Mouse (Mus musculus) T-cell, adult 2 months (primary cell): ENCODE data around the gene Apoe.
"Not testable (repeated sequence)": the region's sequence is repeated elsewhere in the genome, so short reads cannot be mapped to it uniquely, and the experiment has no call there.

Experiments
- DNase-seq: peaks from one replicate; pipeline ENCODE4 v3.0.0; 2022; ENCODE audit warnings: low spot score

Gene Apoe

DNA sequence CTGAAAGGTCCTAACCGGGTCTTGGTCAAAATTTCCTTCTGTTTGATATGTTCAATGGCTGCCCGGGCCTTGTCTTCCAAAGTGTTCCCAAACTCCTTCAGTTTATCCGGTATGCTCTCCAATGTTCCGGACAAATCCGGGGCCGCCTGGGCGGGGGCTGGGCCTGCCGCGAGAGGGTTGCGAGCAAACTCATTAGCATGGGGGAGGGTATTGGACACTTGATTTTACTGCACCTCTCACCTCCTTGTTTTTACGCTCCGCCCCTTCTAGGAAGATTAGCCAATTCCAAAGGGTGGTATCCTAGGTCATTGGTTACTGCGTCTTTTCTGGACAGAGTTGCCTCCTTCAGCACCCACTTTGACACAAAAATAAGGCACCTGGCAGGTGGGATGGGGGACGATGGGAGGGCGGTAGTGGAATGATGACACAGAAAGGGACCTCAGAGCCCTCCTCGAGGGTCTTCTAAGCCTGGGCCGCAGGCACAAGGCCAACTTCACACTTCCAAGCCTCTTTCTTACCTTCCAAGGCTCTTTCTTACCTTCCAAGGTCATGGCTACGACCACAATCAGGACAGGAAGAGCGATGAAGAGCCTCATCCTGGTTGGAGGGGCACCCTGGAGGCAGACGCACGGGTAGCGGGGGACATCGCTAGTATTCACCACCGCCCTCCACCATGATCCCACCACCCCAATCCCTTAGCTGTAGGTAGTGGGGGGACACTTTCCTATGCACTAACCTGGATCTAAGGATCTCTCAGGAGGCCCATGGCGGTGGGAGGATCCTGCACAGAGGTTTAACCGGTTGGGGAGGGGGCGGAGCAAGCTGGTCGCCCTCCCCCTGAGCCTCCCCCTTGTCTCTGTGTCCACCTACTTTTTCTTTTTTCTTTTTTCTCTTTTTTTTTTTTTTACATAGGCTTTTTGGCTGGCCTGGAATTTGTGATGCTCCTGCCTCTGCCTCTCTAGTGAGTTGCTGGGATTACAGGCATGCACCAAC is 6.8 kb downstream of the Apoe start, which contains the start of gene Apoc1:
Gene Apoc1 (minus strand): TSS at position 788 of the 993 bp plus-strand sequence.
- DNase-seq, result no peak

DNA sequence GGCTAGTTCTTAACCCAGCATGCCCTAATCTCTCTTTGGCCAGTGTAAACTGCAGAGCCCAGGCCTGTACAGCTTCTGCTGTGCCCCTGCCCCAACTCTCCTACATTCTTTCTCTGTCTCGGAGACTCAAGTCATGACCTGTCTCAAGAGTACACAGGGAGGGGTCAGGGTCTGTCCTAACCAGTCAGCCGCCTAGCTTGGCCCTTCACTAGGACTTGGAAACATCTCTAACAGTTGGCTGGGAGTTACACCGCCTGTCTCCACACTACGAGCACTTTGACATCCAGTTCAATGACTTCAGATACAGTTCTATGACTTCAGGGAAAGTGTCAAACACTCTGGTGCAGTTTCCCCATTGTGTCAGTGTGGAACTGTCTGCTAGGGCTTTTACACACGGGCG is 7.6 kb downstream of the Apoe start:
- DNase-seq, result no peak

DNA sequence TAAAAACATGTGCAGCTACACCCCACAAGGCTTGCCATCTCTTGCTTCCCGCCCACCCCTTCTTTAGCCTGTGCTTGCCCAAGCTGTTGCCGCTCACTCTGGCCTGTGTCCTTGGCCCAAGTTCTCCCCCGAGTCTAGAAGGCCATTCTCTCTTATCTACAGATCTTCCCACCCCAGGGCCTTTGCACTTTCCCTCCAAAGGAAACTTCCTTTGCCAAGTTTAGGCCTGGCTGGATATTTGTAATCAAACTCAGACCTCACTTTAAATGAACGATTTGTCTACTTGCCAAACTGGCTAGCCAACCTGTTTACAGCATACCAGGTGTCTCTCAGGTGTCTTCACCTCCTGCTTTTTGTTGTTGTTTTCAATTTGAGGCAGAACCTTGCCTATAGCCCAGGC is 8.1 kb downstream of the Apoe start:
- DNase-seq, result no peak

DNA sequence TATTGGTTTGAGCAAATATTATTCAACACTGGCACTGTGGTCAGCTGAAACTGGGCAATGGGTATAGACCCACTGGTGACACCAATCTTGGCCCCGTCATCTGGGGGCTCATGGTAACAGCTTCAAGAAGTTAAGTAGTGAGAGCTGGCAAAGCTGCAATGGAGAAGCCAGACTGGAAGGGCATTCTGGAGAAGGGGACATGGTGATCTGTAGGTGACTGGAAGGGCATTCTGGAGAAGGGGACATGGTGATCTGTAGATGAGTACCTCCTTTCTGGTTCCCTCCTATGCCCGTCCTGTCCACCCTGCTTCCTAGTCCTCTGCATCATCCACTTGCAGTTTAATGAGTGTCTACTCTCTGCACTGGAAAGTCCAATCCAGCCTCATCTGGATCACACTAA is 10.4 kb downstream of the Apoe start:
- no peak for DNase-seq

DNA sequence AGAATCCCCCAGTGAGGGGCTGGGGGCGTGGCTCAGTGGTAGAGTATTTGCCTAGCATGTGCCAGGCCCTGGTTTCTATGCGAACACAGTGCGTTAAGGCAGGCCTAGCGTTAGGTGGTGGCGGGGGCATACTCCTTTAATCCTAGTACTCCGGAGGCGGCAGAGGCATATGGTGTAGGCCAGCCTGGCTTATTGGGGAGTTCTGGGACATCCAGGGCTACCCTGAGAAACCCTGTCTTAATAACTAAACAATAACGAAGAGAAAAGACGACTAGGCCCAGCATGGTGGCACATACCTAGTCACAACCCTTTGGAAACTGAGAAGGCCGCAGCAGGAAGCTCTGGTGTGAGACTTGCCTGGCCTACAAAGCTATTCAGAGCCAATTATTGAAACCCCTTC is 10.9 kb downstream of the Apoe start:
- no peak for DNase-seq

DNA sequence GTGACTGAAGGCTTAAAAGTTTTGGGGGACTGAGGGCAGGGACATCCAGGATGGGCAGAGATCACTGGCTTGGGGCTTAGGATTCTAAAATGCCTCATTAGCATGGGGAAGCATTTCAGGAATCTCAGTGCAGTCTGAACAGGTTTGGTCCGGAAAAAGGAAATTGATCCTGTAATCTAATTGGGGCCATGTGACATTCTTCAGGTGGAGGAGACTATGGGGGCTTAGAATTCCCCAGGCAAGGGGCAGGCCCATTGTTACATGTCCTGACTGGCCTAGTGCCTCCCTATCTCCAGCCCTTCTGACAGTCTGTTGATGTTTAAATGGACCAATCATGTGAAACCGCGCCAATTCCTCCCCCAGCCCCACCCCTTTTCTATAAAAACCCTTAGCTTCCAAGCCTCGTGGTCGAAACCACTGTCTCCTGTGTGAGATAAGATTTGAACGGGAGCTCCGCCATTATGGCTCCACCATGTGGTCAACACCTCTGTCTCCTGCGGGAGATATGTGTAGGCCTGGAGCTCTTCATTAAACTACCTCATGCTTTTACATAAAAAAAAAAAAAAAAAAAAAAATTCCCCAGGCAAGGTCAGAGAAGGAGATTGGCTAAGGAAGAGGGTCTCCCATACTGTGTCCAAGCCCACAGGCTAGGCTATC is 11.9 kb downstream of the Apoe start:
- DNase-seq, result not testable (repeated sequence)

DNA sequence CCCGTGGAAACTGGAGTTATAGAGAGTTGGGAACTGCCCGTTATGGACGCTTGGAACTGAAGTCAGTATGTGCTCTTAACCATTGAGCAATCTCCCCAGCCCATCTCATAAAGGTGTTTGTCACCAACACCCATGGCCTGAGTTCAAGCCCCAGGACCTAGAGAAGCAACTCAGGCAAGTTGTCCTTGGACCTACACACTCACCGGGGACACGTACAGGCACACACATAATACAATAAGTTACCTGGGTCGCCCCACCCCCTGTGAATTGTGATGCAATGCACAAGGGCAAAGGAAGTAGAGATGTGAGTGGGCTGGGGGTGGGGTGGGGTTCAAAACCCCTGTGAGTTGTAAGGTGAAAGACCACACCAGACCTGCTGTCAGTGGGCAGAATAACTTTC is 12.5 kb downstream of the Apoe start:
- DNase-seq, result no peak

DNA sequence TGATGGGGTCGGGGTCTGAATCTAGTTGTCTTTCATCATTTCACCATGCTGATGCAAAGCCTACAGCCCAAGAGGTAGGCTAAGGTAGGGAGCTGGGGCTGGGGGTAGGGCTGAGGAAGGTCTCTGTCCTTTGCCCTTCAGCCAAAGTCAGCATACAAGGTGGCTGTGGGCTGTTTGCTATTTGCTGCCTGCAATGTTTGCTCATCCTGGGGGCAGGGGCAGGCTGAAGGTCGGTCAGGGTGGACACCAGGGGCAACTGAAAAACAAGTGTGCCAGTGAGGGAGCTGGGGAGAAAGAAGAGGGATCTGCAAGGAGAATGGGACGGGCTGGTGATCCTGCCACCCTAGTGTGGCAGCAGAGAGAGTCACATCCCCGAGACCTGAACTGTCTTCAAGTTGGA is 13.6 kb downstream of the Apoe start:
- no peak for DNase-seq

DNA sequence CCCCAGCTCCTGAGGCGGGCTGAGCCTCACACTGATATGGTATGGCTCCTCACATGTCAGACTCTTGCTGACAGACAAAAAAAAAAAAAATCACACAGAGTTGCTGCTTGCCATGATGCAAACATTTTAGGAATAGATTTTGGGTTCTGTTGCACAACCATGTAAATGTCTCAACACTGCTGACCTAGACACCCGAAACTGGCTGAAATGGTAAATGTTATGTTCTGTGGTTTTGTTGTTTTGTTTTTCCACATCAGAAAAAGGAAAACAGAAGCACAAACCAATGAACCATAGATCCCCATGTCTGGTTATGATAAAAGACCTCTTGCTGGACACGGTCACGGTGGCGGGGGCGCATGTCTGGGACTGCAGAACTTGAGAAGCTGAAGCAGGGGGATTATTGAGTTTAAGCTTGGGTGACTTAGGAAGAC is 15.2 kb downstream of the Apoe start:
- DNase-seq, result no peak

DNA sequence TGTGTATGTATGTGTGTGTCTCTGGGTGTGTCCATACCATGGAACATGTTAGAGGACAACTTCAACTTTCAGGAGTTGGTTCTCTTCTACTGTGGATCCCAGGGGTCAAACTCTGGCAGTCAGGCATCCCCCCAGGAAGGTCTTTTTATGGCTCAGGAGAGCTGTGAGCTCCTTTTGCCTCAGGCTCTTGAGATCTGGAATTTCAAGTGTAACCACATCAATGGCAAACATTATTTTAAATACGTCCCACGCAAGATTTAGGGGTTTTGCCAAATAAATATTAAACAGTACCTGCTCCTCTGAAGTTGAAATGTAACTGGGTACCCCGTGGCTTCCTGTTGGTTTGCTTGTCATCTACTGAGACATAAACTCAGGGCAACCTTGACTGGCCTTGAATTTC is 16.0 kb downstream of the Apoe start:
- DNase-seq, result no peak

DNA sequence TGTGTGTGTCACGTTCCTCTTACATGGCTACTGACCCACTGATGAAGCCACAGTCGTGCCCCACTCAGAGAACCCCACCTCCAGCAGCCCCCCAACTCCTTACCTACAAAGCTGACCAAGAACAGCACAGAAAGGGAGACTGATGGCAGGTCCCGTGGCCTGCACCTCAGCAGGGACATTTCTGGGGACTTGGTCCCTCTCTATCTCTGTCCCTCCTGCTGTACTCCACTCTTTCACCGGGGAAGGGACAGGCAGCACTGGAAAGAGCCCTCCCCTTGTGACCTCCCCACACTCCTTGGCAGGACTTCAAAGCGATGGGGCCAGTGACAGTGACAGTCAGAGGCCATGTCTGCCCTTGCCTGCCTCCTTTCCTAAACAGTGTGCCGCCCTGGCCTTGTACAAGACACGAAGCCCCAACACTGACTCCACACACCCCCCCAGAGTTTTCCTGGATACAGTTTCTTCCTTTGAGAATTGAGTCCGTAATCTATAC is 17.7 kb downstream of the Apoe start, which contains the start of the genes Gm44805 and Apoc4:
Gene Gm44805 (minus strand): TSS at position 222 of the 493 bp plus-strand sequence.
Gene Apoc4 (minus strand): TSS at position 278 of the 493 bp plus-strand sequence.
- DNase-seq, result no peak

DNA sequence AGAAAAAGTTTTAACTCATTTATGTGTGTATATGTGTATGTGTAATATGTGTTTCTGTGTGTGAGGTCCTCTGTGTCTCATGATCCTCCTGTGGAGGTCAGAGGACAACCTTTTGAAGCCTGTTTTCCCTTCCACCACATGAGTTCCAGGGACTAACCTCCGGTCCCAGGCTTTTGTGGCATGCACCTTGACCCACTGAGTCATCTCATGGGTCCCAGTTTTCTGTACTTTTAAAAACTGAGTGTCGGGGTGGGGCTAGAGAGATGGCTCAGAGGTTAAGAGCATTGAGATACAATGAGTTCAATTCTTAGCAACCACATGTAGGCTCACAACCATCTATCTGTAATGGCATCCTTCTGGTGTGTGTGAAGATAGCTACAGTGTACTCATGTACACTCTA is 18.3 kb downstream of the Apoe start:
- DNase-seq, result no peak

DNA sequence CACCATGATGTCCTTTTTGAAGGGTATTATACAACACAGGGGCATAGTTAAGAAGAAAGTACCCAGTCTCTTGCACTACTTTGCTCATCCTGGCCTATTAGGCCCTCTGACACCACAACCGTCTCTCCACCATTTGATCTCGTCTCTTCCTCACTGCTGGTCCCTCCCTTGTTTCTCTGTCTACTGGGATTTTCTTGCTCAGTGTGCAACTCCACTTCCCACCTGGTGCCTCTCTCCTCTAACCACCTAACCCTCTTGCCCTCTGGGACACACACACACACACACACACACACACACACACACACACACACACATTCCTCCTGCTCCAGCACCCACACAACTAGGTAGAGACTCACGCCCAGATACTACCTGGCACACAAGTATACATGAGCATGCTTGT is 20.1 kb downstream of the Apoe start:
- no peak for DNase-seq

DNA sequence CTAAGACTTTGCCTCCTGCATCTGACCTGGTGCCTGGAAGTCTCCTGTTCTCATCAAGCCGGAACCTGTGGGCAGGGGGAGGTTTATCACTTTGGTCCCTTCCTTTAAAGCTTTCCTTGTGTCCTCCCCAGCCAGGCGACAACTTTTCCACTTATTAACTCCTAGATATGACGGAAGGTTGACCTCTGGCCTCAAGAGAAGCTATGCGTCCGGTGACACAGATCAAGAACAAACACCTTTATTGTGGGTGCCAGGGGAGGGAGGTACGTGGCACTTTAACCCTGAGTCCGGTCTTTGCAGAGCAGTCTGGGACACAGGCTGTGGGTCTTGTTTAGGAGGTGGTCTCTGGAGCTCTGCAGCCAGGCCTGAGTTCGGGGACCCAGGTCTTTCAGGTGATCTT is 21.1 kb downstream of the Apoe start, which contains the start of gene Apoc2:
Gene Apoc2 (minus strand): TSS at position 70 of the 400 bp plus-strand sequence.
- no peak for DNase-seq

DNA sequence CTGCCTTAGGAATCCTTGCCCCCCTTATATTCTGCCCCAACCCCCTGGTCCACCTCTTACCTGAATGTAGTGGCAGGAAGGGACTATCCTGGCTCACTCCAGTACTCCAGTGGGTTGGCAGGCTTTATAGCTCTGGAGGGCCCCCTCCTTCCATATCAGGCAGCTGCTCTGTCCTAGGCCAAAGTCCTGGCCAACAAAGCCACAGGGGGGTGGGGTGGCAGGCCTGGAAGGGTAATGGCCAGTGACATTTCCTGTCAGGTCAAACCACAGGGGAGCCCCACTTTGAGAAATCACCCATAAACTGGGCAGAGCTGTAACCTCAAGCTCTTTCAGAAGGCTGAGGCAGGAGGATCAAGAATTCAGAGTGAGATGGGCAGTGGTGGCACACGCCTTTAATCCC is 22.3 kb downstream of the Apoe start:
- no peak for DNase-seq

DNA sequence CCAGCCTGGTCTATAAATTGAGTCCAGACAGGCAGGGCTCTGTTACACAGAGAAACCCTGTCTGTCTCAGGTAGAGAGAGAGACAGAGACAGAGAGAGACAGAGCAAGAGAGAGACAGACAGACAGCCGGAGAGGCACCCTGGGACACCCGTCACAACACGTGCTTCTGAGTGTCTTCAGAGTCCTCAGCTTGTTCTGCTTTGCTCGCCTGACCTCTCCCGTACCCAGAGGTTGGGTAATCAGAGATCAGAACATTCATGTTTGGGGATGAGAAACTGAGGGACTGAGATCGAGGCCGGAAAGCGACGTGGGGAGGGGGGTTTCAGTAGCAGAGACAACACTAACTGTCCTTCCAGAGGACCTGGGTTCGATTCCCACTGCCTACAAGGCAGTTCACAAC is 23.2 kb downstream of the Apoe start:
- no peak for DNase-seq

DNA sequence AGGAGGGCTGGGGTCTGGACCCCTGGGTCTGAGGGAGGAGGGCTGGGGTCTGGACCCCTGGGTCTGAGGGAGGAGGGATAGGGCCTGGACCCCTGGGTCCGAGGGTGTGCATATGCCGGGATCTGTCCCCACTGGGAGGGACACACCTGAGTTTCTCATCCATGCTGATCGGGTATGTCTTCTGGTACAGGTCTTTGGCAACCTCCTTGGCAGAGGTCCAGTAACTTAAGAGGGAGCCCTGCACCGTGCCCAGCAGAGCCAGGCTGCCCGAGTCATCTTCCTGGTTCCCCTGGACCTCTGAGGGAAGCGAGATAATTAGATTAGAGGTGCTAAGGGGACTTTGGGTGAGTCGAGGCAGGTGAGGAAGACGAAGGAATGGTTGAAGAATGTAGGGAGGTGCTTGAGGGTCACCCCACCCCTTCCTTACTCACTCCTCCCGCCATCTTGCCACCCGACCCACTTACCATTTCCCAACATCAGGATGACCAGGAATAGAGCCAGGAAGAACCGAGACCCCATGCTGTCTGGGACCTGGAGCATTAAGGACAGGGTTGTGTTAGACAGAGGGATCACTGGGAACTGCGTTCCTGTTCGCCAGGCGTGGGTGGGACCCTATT is 25.8 kb downstream of the Apoe start:
- DNase-seq, result no peak

DNA sequence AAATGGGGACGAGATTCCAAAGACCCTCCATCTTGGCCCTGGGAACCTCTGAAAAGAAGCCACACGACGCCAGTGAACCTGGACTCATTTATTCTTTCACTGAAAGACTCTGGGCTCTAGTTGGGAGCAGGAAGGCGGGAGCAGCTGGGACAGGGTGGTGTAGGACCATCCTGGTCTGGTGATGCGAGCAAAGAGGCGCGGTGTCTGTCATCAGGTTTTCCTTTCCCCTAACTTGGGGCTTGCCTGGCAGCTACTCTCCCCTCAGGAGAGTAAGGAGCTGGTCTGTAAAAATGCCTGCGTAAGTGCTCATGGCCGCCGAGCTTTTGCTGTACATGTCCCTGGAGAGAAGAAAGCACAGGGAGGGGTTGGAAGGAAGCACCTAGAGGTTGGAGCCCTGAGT is 27.5 kb downstream of the Apoe start:
- DNase-seq, result no peak

DNA sequence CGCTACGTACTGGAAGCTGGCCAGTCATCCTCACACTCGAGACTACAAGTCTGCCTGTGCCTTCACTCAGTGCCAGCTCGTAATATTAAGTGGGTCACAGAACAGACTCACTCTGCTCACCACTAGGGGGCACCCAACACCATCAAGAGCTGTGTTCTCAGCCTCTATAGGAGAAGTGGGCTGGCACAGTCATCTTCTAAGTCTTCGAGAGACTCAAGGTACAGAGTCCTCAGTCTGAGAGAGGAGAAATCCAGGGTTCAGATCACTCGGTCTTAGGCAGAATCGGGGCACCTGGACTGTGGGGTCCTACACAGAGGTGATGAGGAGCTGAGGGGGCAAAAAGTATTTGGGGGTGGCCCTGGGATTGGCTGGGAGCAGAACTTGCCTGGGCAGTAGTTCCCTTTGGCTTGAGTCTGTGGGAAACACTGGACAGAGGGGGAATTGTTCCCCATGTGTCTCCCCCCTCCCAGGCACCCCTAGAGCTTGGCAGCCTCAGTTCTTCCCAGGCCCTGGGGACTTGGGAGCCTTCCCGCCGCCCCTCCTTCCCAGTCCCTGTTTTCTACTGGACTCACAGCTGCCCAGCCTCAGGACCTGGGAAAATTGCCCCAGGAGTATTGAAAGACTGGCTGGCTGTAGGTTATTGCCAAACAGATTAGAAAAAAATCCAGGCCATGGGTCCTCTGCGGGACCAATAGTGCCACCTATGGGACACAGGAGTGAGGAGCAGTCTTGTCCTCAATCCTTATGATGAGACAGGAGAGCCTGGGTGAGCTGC is 29.9 kb downstream of the Apoe start:
- peak; percentile 87 for DNase-seq

DNA sequence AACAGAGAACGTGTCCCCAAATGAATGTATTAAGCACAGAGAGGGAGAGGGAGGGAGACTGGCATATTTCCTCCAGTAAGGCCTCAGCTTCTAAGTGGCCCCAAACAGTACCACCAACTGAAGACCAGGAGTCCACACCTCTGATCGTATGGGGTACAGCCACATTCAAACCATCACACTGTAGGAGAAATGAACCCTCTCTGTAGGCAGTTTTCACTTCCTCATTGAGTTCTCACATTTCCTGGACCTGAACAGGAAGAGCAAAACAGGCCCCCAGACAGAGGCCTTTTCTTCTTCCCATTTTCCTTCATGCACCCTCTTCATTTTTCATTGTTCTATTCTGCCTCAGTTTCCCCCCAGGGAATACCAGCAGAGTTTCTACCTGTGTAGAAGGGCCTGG is 31.6 kb downstream of the Apoe start:
- no peak for DNase-seq

DNA sequence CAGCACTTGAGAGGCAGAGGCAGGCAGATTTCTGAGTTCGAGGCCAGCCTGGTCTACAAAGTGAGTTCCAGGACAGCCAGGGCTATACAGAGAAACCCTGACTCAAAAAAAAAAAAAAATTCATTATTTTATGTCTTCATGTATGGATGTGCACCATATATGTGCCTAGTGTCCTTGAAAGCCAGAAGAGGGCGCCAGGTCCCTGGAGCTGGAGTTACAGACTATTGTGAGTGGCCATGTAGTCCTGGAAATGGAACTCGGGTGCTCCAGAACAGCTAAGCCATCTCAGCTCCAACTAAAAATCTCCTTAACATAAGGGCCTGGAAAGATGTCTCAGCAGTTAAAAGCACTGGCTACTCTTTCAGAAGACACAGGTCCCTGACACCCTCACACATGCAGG is 32.2 kb downstream of the Apoe start:
- DNase-seq, result no peak
